Mouse (Mus musculus) kidney, embryonic 14.5 days (tissue): ENCODE data around the gene Cep95. TPM values are rescaled to one million over a fixed set of nuclear protein-coding genes. Genes with fewer than 3 reads are reported as not detected.
"Not testable (repeated sequence)": the region's sequence is repeated elsewhere in the genome, so short reads cannot be mapped to it uniquely, and the experiment has no call there.

Experiments
- ATAC-seq: fragments of 200-750 bp; cut with Nextera tagmentation; 2 replicates; pipeline ENCODE4 v1.8.0; 2017; ENCODE audit warnings: moderate number of reproducible peaks, mild to moderate bottlenecking, moderate TSS enrichment, moderate library complexity; ENCODE audit not compliant: low FRiP score, low TSS enrichment
- H3K27ac ChIP-seq: fragments of 300-500 bp; sonication (generic); 2 replicates; pipeline ENCODE4 v1.5.1; 2014; ENCODE audit warnings: low read depth, mild to moderate bottlenecking, low read length, moderate library complexity, mixed read lengths
- H3K27me3 ChIP-seq: fragments of 300-500 bp; sonication (generic); 2 replicates; pipeline ENCODE4 v1.6.1; 2014; ENCODE audit warnings: mild to moderate bottlenecking, low read length; ENCODE audit not compliant: control insufficient read depth, insufficient read depth
- H3K36me3 ChIP-seq: fragments of 300-500 bp; sonication (generic); 2 replicates; pipeline ENCODE4 v1.6.1; 2014; ENCODE audit warnings: low read length, mixed read lengths; ENCODE audit not compliant: control insufficient read depth, insufficient read depth
- H3K4me1 ChIP-seq: fragments of 300-500 bp; sonication (generic); 2 replicates; pipeline ENCODE4 v1.6.1; 2014; ENCODE audit warnings: low read length, mixed read lengths; ENCODE audit not compliant: control insufficient read depth, insufficient read depth
- H3K4me2 ChIP-seq: fragments of 300-500 bp; sonication (generic); replicated peaks from 2 replicates; pipeline ENCODE4 v1.6.1; 2014; ENCODE audit warnings: low read depth, mild to moderate bottlenecking, low read length
- H3K4me3 ChIP-seq: fragments of 300-500 bp; sonication (generic); 2 replicates; pipeline ENCODE4 v1.5.1; 2014; ENCODE audit warnings: mild to moderate bottlenecking, low read length
- H3K9ac ChIP-seq: fragments of 300-500 bp; sonication (generic); 2 replicates; pipeline ENCODE4 v1.6.1; 2014; ENCODE audit warnings: low read depth, mild to moderate bottlenecking, low read length, moderate library complexity
- H3K9me3 ChIP-seq: fragments of 300-500 bp; sonication (generic); 2 replicates; pipeline ENCODE4 v1.6.1; 2016; ENCODE audit warnings: low read length; ENCODE audit not compliant: control insufficient read depth
- WGBS: fragments of 180-500 bp; shearing (Covaris S2); extraction: QIAGEN DNeasy Blood & Tissue Kit; methylation state at CpG from one replicate; pipeline ENCODE4 v1.1.7; 2014; 5-methylcytosine and 5-hydroxymethylcytosine counted together
- polyA plus RNA-seq: library from polyadenylated mRNA; unstranded; fragments of >200 nt; fragmentation: Nextera tagmentation; extraction: Ambion mirVana; gene quantifications from 2 replicates; pipeline ENCODE4 v1.2.1, GENCODE M21; 2014

Gene Cep95
- polyA plus RNA-seq, 1 experiment from 2014 or later, result 21.3 TPM

GRCm38 (mm10) chr11:106788026-106788774 is 852 bp upstream of the Cep95 start:
- H3K9me3 ChIP-seq, result no peaks in the 10 kb centered on the region
- no peaks in the 10 kb centered on the region for H3K27me3 ChIP-seq
- under 1% methylated on average over 70 of the region's 79 CpGs for WGBS
- H3K36me3 ChIP-seq, result peaks cover 55% of the 10 kb centered on the region
- H3K4me1 ChIP-seq, result peaks cover 19% of the 10 kb centered on the region; the same call in 1 of the 2 replicates
- H3K4me2 ChIP-seq, result peak overlapping the region; percentile 67
- H3K4me3 ChIP-seq, result peak overlapping the region; percentile 78
- peak; percentile 77 for ATAC-seq
- H3K27ac ChIP-seq, result peak overlapping the region; percentile 90
- peak overlapping the region; percentile 100 for H3K9ac ChIP-seq

- Histone ChIP-seq H3K9me3 (no peaks in the 10 kb centered on the region), H3K27me3 (no peaks in the 10 kb centered on the region), H3K27ac (peak overlapping the region; percentile 90), H3K9ac (peak overlapping the region; percentile 100), H3K4me2 (peak overlapping the region; percentile 67), H3K36me3 (peaks cover 52% of the 10 kb centered on the region), H3K4me3 (peak overlapping the region; percentile 78), H3K4me1 (peaks cover 19% of the 10 kb centered on the region; the same call in 1 of the 2 replicates)
- ATAC-seq, result no peak
- 0% methylated on average over 6 of the region's 6 CpGs for WGBS
Measured at GRCm38 (mm10) chr11:106789649-106790048, 597 bp downstream of the Cep95 start.

GRCm38 (mm10) chr11:106793846-106794245 is 4.8 kb downstream of the Cep95 start:
- no peak overlapping the region for H3K4me3 ChIP-seq
- no peak overlapping the region for H3K27ac ChIP-seq
- H3K4me2 ChIP-seq, result no peak overlapping the region
- no peak overlapping the region for H3K9ac ChIP-seq
- H3K36me3 ChIP-seq, result peaks cover 52% of the 10 kb centered on the region
- H3K9me3 ChIP-seq, result peaks cover 5% of the 10 kb centered on the region; the same call in 1 of the 2 replicates
- no peaks in the 10 kb centered on the region for H3K27me3 ChIP-seq
- H3K4me1 ChIP-seq, result peaks cover 10% of the 10 kb centered on the region; the same call in 1 of the 2 replicates
- 79% methylated on average over 4 of the region's 4 CpGs for WGBS
- no peak for ATAC-seq

- no peak overlapping the region for H3K4me3 ChIP-seq
- 0 out of 2 replicates have a peak overlapping the region, but pooled peaks have one; percentile 1 for H3K9ac ChIP-seq
- 67% methylated on average over 9 of the region's 9 CpGs for WGBS
- peaks cover 70% of the 10 kb centered on the region for H3K36me3 ChIP-seq
- H3K27ac ChIP-seq, result no peak overlapping the region
- peaks cover 5% of the 10 kb centered on the region; the same call in 1 of the 2 replicates for H3K9me3 ChIP-seq
- 0 out of 2 replicates have a peak, but pooled peaks have one; percentile 35 for ATAC-seq
- H3K4me1 ChIP-seq, result peaks cover under 1% of the 10 kb centered on the region; the same call in 1 of the 2 replicates
- no peaks in the 10 kb centered on the region for H3K27me3 ChIP-seq
- H3K4me2 ChIP-seq, result no peak overlapping the region
Measured at GRCm38 (mm10) chr11:106795679-106796078, 6.6 kb downstream of the Cep95 start.

- Histone ChIP-seq H3K4me1 (no peaks in the 10 kb centered on the region), H3K36me3 (peaks cover 80% of the 10 kb centered on the region), H3K27me3 (no peaks in the 10 kb centered on the region), H3K9ac (no peak overlapping the region), H3K27ac (no peak overlapping the region), H3K4me2 (no peak overlapping the region), H3K9me3 (peaks cover 5% of the 10 kb centered on the region; the same call in 1 of the 2 replicates), H3K4me3 (no peak overlapping the region)
- WGBS, result 93% methylated on average over 10 of the region's 10 CpGs
- no peak for ATAC-seq
Measured at GRCm38 (mm10) chr11:106802069-106802627, 13.1 kb downstream of the Cep95 start.

- H3K4me1 ChIP-seq, H3K9me3 ChIP-seq, H3K4me2 ChIP-seq, H3K4me3 ChIP-seq, H3K27ac ChIP-seq, ATAC-seq, H3K9ac ChIP-seq, H3K27me3 ChIP-seq: not testable (repeated sequence)
- WGBS, result 82% methylated on average over 1 of the region's 1 CpGs
- peaks cover 64% of the 10 kb centered on the region for H3K36me3 ChIP-seq
Measured at GRCm38 (mm10) chr11:106807442-106807841, 18.4 kb downstream of the Cep95 start.

GRCm38 (mm10) chr11:106812410-106813136 is 23.5 kb downstream of the Cep95 start:
- Histone ChIP-seq H3K27ac (no peak overlapping the region), H3K9ac (no peak overlapping the region), H3K36me3 (peaks cover 80% of the 10 kb centered on the region), H3K4me3 (no peak overlapping the region), H3K27me3 (no peaks in the 10 kb centered on the region), H3K9me3 (no peaks in the 10 kb centered on the region), H3K4me1 (no peaks in the 10 kb centered on the region), H3K4me2 (no peak overlapping the region)
- no peak for ATAC-seq
- 90% methylated on average over 7 of the region's 7 CpGs for WGBS

- no peak overlapping the region for H3K4me2 ChIP-seq
- peaks cover 91% of the 10 kb centered on the region for H3K36me3 ChIP-seq
- no peak overlapping the region for H3K27ac ChIP-seq
- H3K4me3 ChIP-seq, result no peak overlapping the region
- H3K27me3 ChIP-seq, result no peaks in the 10 kb centered on the region
- 0 out of 2 replicates have a peak, but pooled peaks cover 2% of the 10 kb centered on the region for H3K4me1 ChIP-seq
- ATAC-seq, result 0 out of 2 replicates have a peak, but pooled peaks have one; percentile 28
- no peak overlapping the region for H3K9ac ChIP-seq
- H3K9me3 ChIP-seq, result no peaks in the 10 kb centered on the region
- 75% methylated on average over 14 of the region's 14 CpGs for WGBS
Measured at GRCm38 (mm10) chr11:106814601-106815320, 25.7 kb downstream of the Cep95 start.
